In genomic region chr6:22834100-22834970, GRCm38 (mm10) we compare ENCODE assay signal across 9 mouse cellular contexts. TPM values are rescaled to one million over a fixed set of nuclear protein-coding genes. Genes with fewer than 3 reads are reported as not detected.
DNase-seq lines count a peak whose midpoint lies in the region; ATAC-seq lines count a peak whose summit lies in the region.
"Had no signal": no experiment of that assay in that cellular context is flagged by ENCODE, and none has a peak within 500 bp of the region (broad histone marks: within the 10 kb centered on the region; RNA-seq: fewer than 3 reads in every experiment).

No protein-coding gene starts in this region.

- intact Hi-C loops in left cerebral cortex, postnatal 14 days (cut with DNase I): loop anchor here (1.0 kb wide), 2 partner anchors 39 to 41 kb away; partner anchors contain the start of gene Ptprz1

- peak overlapping the region; percentile 38 for H3K9ac ChIP-seq in forebrain, embryonic 16.5 days (replicated peaks; ENCODE audit: low read depth, low read length)

- peak overlapping the region; percentile 38 for H3K4me2 ChIP-seq in forebrain, embryonic 16.5 days (ENCODE audit: low read length)

- peaks cover 18% of the 10 kb centered on the region for H3K4me1 ChIP-seq in forebrain, embryonic 16.5 days (replicated peaks; ENCODE audit: control insufficient read depth, insufficient read depth, low read length)

- no peaks in the 10 kb centered on the region for H3K9me3 ChIP-seq in forebrain, embryonic 16.5 days (ENCODE audit: control insufficient read depth, low read length)

- H3K4me3 ChIP-seq in forebrain, embryonic 16.5 days (replicated peaks; ENCODE audit: low read length): 0 out of 2 replicates have a peak overlapping the region, but pooled peaks have one; percentile 11

- WGBS in forebrain, embryonic 16.5 days: 11% methylated on average over 19 of the region's 19 CpGs

- H3K36me3 ChIP-seq in forebrain, embryonic 16.5 days (ENCODE audit: control insufficient read depth, insufficient read depth): no peaks in the 10 kb centered on the region

- ATAC-seq in frontal cortex, adult (ENCODE audit: low TSS enrichment): no peak
- peak; percentile 97 for ATAC-seq in forebrain, embryonic 16.5 days
- no peak for ATAC-seq in inflammation-experienced regulatory T-cells, adult 6 months

- H3K27ac ChIP-seq in forebrain, embryonic 16.5 days (ENCODE audit: low read length): peak overlapping the region; percentile 86

- H3K27me3 ChIP-seq in forebrain, embryonic 16.5 days (replicated peaks; ENCODE audit: control insufficient read depth, insufficient read depth, low read length): no peaks in the 10 kb centered on the region

- DNase-seq in frontal cortex, adult 2 months (ENCODE audit: extremely low spot score in 1 of 2, low spot score in 1 of 2): peak; percentile 5 to 18
- peak; percentile 38 to 49 for DNase-seq in left cerebral cortex, postnatal 14 days (ENCODE audit: low spot score in 2 of 2)
- peak; percentile 84 to 87 for DNase-seq in right cerebral cortex, postnatal 10 days (ENCODE audit: low spot score in 2 of 2)
- DNase-seq in kidney, adult 11 months: no peak
- DNase-seq in thymus, postnatal 0 days (ENCODE audit: low spot score): no peak
- DNase-seq: gastrocnemius, postnatal 36 days had no signal

RNA-seq across cellular contexts. Expression of gene Ptprz1, which starts 41.0 kb away (rescaled TPM):
- 103 and 137 TPM in 2 replicates for polyA plus RNA-seq in frontal cortex, adult 2 months (2012; rRNA removed)
- polyA plus RNA-seq in forebrain, embryonic 16.5 days (2015; fragmentation: Nextera tagmentation; extraction: Ambion mirVana): 133 and 142 TPM in 2 replicates
- total RNA-seq in left cerebral cortex, postnatal 14 days (2021): 100 to 1,000 TPM; 194 to 196 TPM
- polyA plus RNA-seq in inflammation-experienced regulatory T-cells, adult 6 months (2017; shearing (Covaris generic)): under 1 TPM in 1 of 3 experiments, not detected in 2; 0.07 TPM
- 3.5 and 3.6 TPM in 2 replicates for polyA plus RNA-seq in thymus, postnatal 0 days (2015; fragmentation: Nextera tagmentation; extraction: Ambion mirVana)

Comparison
In these comparisons a context has a peak if more than half of its experiments do, and no peak if none do; other contexts are left out.
1. DNase-seq: peak in frontal cortex, adult 2 months (2 of 2), left cerebral cortex, postnatal 14 days (2 of 2) and right cerebral cortex, postnatal 10 days (2 of 2); none in kidney, adult 11 months (single experiment) and thymus, postnatal 0 days (single experiment).
2. RNA of gene Ptprz1, which starts 41.0 kb away (polyA plus RNA-seq): 103 to 137 TPM in frontal cortex, adult 2 months and 133 to 142 TPM in forebrain, embryonic 16.5 days; 3.5 to 3.6 TPM in thymus, postnatal 0 days and 0.07 TPM in inflammation-experienced regulatory T-cells, adult 6 months; every median in the first group is over 10 times any median in the second.